Mouse (Mus musculus) heart, postnatal 0 days (tissue): Measurements from ENCODE around the gene Stx1a. TPM values are rescaled to one million over a fixed set of nuclear protein-coding genes. Genes with fewer than 3 reads are reported as not detected.

ENCODE experiments used
- ATAC-seq: fragments of 200-750 bp; cut with Nextera tagmentation; 2 replicates; pipeline ENCODE4 v1.8.0; 2017; ENCODE audit warnings: low read depth, moderate number of reproducible peaks, moderate library complexity; ENCODE audit not compliant: insufficient read depth
- DNase-seq: peaks from one replicate; pipeline ENCODE4 v3.0.0-alpha.2; 2016; ENCODE audit warnings: low spot score
- H3K27ac ChIP-seq: fragments of 300-500 bp; sonication (generic); 2 replicates; pipeline ENCODE4 v1.5.1; 2014; ENCODE audit warnings: low read depth, mild to moderate bottlenecking
- H3K27me3 ChIP-seq: fragments of 300-500 bp; sonication (generic); 2 replicates; pipeline ENCODE4 v1.6.1; 2014; ENCODE audit warnings: low read length, mixed read lengths; ENCODE audit not compliant: control insufficient read depth, insufficient read depth
- H3K36me3 ChIP-seq: fragments of 300-500 bp; sonication (generic); replicated peaks from 2 replicates; pipeline ENCODE4 v1.6.1; 2014; ENCODE audit warnings: low read length, mixed read lengths; ENCODE audit not compliant: control insufficient read depth, insufficient read depth
- H3K4me1 ChIP-seq: fragments of 300-500 bp; sonication (generic); 2 replicates; pipeline ENCODE4 v1.6.1; 2014; ENCODE audit warnings: antibody characterized with exemption; ENCODE audit not compliant: control insufficient read depth, insufficient read depth
- H3K4me2 ChIP-seq: fragments of 300-500 bp; sonication (generic); 2 replicates; pipeline ENCODE4 v1.6.1; 2014; ENCODE audit warnings: low read depth, mild to moderate bottlenecking, low read length, moderate library complexity
- H3K4me3 ChIP-seq: fragments of 300-500 bp; sonication (generic); 2 replicates; pipeline ENCODE4 v1.5.1; 2014; ENCODE audit warnings: low read depth, low read length
- H3K9ac ChIP-seq: fragments of 300-500 bp; sonication (generic); replicated peaks from 2 replicates; pipeline ENCODE4 v1.6.1; 2014; ENCODE audit warnings: low read depth, low read length, mixed read lengths
- H3K9me3 ChIP-seq: fragments of 300-500 bp; sonication (generic); replicated peaks from 2 replicates; pipeline ENCODE4 v1.6.1; 2016; ENCODE audit warnings: low read length; ENCODE audit not compliant: control insufficient read depth
- CTCF ChIP-seq: IDR thresholded peaks from 2 replicates; pipeline ENCODE4 v1.5.1; 2016; ENCODE audit warnings: antibody characterized with exemption, control low read depth, low read depth
- EP300 ChIP-seq: IDR thresholded peaks from 2 replicates; pipeline ENCODE4 v1.6.1; 2016; ENCODE audit warnings: antibody characterized with exemption, low read depth
- WGBS: fragments of 180-500 bp; shearing (Covaris S2); extraction: QIAGEN DNeasy Blood & Tissue Kit; methylation state at CpG from one replicate; pipeline ENCODE4 v1.1.7; 2014; 5-methylcytosine and 5-hydroxymethylcytosine counted together
- polyA plus RNA-seq: library from polyadenylated mRNA; unstranded; fragments of >200 nt; fragmentation: Nextera tagmentation; extraction: Ambion mirVana; gene quantifications from 2 replicates; pipeline ENCODE4 v1.2.1, GENCODE M21; 2015
- total RNA-seq: library from RNA; depleted of rRNA; stranded (reverse); fragments of >200 nt; gene quantifications from 2 replicates; pipeline ENCODE4 v1.2.3, GENCODE M21; 2014; ENCODE audit warnings: low replicate concordance; rRNA removed

Gene Stx1a
- 2.3 and 3.7 TPM in 2 replicates for total RNA-seq
- polyA plus RNA-seq, result 2.3 and 2.5 TPM in 2 replicates

DNA sequence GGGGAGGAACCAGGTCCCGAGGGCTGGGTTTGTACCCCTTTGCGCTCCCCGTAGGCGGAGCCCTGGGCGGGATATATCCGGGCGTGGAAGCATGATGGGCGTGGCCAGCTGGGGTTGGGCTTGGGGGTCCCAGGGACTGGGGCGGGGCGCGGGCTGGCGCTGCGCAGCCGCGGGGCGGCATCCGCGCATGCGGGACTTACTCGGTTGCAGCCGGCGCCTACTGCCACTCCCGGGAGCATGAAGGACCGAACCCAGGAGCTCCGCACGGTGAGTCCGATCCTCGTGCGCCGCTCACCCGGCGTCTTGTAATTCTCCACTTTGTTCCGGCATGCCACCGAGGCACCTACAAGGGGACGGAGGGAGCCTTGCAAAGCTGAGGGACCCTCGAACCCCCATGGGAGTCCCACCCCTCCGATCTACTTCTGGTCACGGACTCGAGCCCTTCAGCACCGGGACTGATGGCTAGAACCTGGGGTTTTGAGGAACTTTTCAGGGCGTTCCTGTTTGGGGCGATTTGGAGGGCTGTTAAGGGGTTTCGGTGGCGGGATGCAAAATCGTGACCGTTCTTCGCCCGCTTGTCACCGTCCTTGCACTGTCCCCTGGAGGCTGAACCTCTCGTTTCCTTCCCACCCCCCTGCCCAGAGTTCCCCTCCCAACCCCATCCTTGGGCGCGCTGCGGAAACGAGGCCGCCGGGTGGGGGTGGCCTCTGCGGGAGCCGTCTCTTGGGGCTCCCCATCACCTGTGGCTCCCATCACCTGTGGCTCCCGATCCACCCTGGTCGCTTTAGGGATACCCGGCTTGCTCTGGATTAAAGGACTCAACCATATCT, at the start of gene Stx1a:
TSS of gene Stx1a (plus strand) at position 139 of the 830 bp plus-strand sequence.
- Histone ChIP-seq H3K27ac (peak within 1 kb of the TSS; percentile 18; the same call in 1 of the 2 replicates), H3K4me3 (peak within 1 kb of the TSS; percentile 60), H3K27me3 (no peaks in the 10 kb centered on the region), H3K36me3 (no peaks in the 10 kb centered on the region), H3K9ac (peak within 1 kb of the TSS; percentile 55), H3K9me3 (no peaks in the 10 kb centered on the region), H3K4me1 (peaks cover 34% of the 10 kb centered on the region), H3K4me2 (peak within 1 kb of the TSS; percentile 85)
- DNase-seq, result peak; percentile 79
- TF ChIP-seq CTCF (no peak), EP300 (no peak)
- under 1% methylated on average over 61 of the region's 61 CpGs for WGBS
- peak; percentile 78 for ATAC-seq

DNA sequence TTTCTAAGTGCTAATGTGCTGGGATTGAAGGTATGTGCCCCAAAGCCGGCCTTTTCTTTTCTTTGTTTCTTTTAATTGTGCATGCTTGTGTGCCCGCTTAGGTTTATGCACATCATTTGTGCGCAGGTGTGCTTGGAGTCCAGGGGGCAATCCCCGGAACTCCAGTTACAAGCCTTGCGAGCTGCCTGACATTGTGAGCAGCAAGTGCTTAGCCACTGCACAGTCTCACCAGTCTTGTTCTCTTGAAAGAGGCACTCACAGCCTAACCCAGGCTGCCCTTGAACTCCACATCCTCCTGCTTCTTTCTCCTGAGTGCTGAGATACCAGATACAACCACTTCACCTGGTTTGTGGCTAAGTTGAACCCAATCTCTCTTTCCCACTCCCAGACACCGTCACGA, 49.8 kb upstream of the Stx1a start:
- H3K27me3 ChIP-seq, result no peaks in the 10 kb centered on the region
- no peak for DNase-seq
- no peaks in the 10 kb centered on the region for H3K36me3 ChIP-seq
- H3K4me2 ChIP-seq, result no peak overlapping the region
- H3K9me3 ChIP-seq, result no peaks in the 10 kb centered on the region
- no peak for ATAC-seq
- no peak overlapping the region for H3K9ac ChIP-seq
- no peak overlapping the region for H3K27ac ChIP-seq
- no peak for TF ChIP-seq EP300
- TF ChIP-seq CTCF, result no peak
- H3K4me1 ChIP-seq, result peaks cover 4% of the 10 kb centered on the region; the same call in 1 of the 2 replicates
- H3K4me3 ChIP-seq, result no peak overlapping the region
- 75% methylated on average over 7 of the region's 7 CpGs for WGBS

DNA sequence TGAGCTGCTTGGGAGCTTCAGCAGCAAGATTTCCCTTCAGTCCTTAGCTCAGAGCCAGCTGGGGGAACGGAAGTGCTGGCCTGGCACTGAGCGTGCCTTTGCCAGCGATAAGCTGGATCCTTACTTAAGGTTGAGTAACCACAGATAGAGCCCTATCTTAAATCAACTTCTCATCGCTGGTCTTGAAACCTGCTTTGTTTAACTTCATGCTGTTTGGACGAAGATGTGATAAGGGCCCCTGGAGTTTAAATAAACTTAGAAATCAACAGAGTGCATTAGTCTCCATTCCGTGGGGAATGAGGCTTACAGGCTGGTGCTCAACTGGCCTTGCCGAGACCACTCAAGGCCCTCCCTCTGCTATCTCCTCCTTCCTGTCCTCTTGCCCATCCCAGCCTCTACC, 49.0 kb upstream of the Stx1a start:
- no peaks in the 10 kb centered on the region for H3K27me3 ChIP-seq
- H3K4me3 ChIP-seq, result no peak overlapping the region
- no peak overlapping the region for H3K9ac ChIP-seq
- no peaks in the 10 kb centered on the region for H3K9me3 ChIP-seq
- DNase-seq (no peak), ATAC-seq (no peak)
- H3K4me1 ChIP-seq, result peaks cover 4% of the 10 kb centered on the region; the same call in 1 of the 2 replicates
- no peaks in the 10 kb centered on the region for H3K36me3 ChIP-seq
- WGBS, result 12% methylated on average over 7 of the region's 7 CpGs
- no peak overlapping the region for H3K4me2 ChIP-seq
- no peak overlapping the region for H3K27ac ChIP-seq
- TF ChIP-seq EP300 (no peak), CTCF (no peak)

DNA sequence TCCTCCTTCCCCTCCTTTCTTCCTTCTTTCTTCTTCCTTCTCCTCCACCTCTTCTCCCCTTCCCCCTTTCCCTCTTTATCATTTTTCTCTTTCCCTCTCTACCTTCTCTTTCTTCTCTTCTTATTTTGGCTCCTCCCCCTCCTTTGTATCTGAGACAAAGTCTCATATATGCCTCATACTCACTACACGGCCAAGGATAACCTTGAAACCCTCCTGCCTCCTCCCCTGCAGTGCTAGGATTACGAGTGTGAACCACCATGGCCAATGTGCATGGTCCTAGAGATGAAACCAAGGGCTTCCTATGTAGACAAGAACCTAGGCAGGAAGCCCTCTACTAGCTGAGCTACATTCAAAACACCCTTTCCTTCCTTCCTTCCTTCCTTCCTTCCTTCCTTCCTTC, 48.4 kb upstream of the Stx1a start:
- ATAC-seq (no peak), DNase-seq (no peak)
- H3K36me3 ChIP-seq, result no peaks in the 10 kb centered on the region
- H3K9me3 ChIP-seq, result no peaks in the 10 kb centered on the region
- H3K27ac ChIP-seq, result no peak overlapping the region
- H3K9ac ChIP-seq, result no peak overlapping the region
- no peak overlapping the region for H3K4me2 ChIP-seq
- no peak for TF ChIP-seq EP300
- TF ChIP-seq CTCF, result no peak
- WGBS, result 49% methylated on average over 2 of the region's 2 CpGs
- H3K27me3 ChIP-seq, result no peaks in the 10 kb centered on the region
- H3K4me3 ChIP-seq, result no peak overlapping the region
- H3K4me1 ChIP-seq, result peaks cover 4% of the 10 kb centered on the region; the same call in 1 of the 2 replicates

GRCm38 (mm10) chr5:134976164-134976563, 47.1 kb upstream of the Stx1a start:
- no peak for TF ChIP-seq CTCF
- TF ChIP-seq EP300, result no peak
- no peaks in the 10 kb centered on the region for H3K27me3 ChIP-seq
- H3K9me3 ChIP-seq, result no peaks in the 10 kb centered on the region
- DNase-seq (no peak), ATAC-seq (no peak)
- H3K27ac ChIP-seq, result no peak overlapping the region
- H3K4me2 ChIP-seq, result no peak overlapping the region
- H3K4me1 ChIP-seq, result peaks cover 4% of the 10 kb centered on the region; the same call in 1 of the 2 replicates
- H3K9ac ChIP-seq, result no peak overlapping the region
- H3K36me3 ChIP-seq, result no peaks in the 10 kb centered on the region
- 57% methylated on average over 2 of the region's 2 CpGs for WGBS
- no peak overlapping the region for H3K4me3 ChIP-seq
